In the genomic region with DNA sequence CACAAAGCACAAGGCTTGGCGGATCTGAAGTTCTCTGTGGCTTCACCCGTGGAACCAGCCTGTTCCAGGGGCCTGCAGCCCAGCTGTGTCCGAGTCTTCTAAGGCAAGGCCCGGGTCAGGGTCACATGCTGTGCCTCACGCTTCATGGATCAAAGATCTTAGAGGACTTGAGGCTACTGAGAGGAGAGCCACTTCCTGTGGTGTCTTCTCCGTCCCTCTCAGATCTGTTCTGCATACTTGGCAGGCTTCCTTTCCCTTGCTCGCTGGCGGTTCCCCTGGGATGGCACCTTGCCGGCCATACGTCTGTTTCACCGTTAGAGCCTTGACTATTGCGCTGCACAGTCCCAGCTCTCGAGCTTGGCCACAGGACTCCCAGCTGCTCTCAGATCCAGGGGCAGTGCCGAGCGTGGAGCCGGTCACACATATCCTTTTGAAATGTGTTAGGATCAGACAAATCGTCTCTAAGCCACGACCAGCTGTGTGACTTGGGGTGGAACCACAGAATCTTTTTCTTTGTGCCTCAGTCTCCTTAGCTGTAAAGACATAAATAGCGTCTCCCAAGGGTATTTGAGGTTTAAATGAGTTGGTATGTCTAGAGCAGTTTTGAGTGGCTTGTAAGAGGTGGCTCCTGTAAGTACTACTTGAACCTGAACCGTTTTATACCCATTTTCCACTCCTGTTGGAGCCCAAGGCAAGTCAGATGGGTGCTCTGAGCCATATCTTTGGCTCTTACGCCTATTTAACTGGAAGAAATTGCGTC, we compare ENCODE assay signal across 9 mouse cellular contexts. TPM values are rescaled to one million over a fixed set of nuclear protein-coding genes. Genes with fewer than 3 reads are reported as not detected.
DNase-seq lines count a peak whose midpoint lies in the region; ATAC-seq and TF ChIP-seq lines count a peak whose summit lies in the region.
"Had no signal": no experiment of that assay in that cellular context is flagged by ENCODE, and none has a peak within 500 bp of the region (broad histone marks: within the 10 kb centered on the region; RNA-seq: fewer than 3 reads in every experiment).

No protein-coding gene starts in this region.

- no peak for TF ChIP-seq CTCF in lung, postnatal 0 days (IDR thresholded peaks at IDR 0.05)
- TF ChIP-seq CTCF in lung, adult 2 months (IDR thresholded peaks at IDR 0.05; ENCODE audit: insufficient read depth, low read length), result no peak
- TF ChIP-seq CTCF in forebrain, postnatal 0 days (IDR thresholded peaks at IDR 0.05; ENCODE audit: low read depth), result no peak

- no peaks in the 10 kb centered on the region for H3K27me3 ChIP-seq in lung, postnatal 0 days (replicated peaks; ENCODE audit: insufficient read depth, low read length)
- no peaks in the 10 kb centered on the region for H3K27me3 ChIP-seq in forebrain, postnatal 0 days (ENCODE audit: insufficient read depth, low read length)
- no peaks in the 10 kb centered on the region; the same call in 1 of the 2 replicates for H3K27me3 ChIP-seq in neural tube, embryonic 14.5 days (ENCODE audit: control insufficient read depth, insufficient read depth, low read length)
- H3K27me3 ChIP-seq: heart, embryonic 15.5 days had no signal

- H3K27ac ChIP-seq in lung, postnatal 0 days (ENCODE audit: low read length), result no peak overlapping the region
- no peak overlapping the region for H3K27ac ChIP-seq in forebrain, postnatal 0 days (ENCODE audit: low read depth, low read length)
- H3K27ac ChIP-seq in neural tube, embryonic 14.5 days (ENCODE audit: low read depth, low read length), result no peak overlapping the region
- H3K27ac ChIP-seq: heart, embryonic 15.5 days had no signal

- H3K4me2 ChIP-seq in lung, postnatal 0 days (replicated peaks; ENCODE audit: low read depth, low read length), result no peak overlapping the region
- peak overlapping the region; percentile 80 for H3K4me2 ChIP-seq in forebrain, postnatal 0 days (ENCODE audit: low read depth)
- peak overlapping the region; percentile 99 for H3K4me2 ChIP-seq in neural tube, embryonic 14.5 days (ENCODE audit: low read depth, low read length)
- H3K4me2 ChIP-seq: heart, embryonic 15.5 days had no signal

- TF ChIP-seq POLR2A in lung, adult 2 months (IDR thresholded peaks at IDR 0.05; ENCODE audit: borderline replicate concordance, extremely low read depth, low read depth, low read length), result no peak

- no peak overlapping the region for H3K4me3 ChIP-seq in lung, postnatal 0 days (ENCODE audit: low read depth, low read length)
- no peak overlapping the region for H3K4me3 ChIP-seq in lung, adult 2 months (replicated peaks; ENCODE audit: extremely low read depth, low read depth, low read length)
- H3K4me3 ChIP-seq in forebrain, postnatal 0 days (ENCODE audit: low read depth, low read length), result peak overlapping the region; percentile 76; the same call in 1 of the 2 replicates
- H3K4me3 ChIP-seq in neural tube, embryonic 14.5 days (ENCODE audit: low read depth, low read length), result peak overlapping the region; percentile 14; the same call in 1 of the 2 replicates
- H3K4me3 ChIP-seq: heart, embryonic 15.5 days had no signal

- H3K36me3 ChIP-seq in lung, postnatal 0 days (ENCODE audit: insufficient read depth, low read length), result no peaks in the 10 kb centered on the region
- H3K36me3 ChIP-seq in forebrain, postnatal 0 days (ENCODE audit: insufficient read depth), result peaks cover 21% of the 10 kb centered on the region
- peaks cover 22% of the 10 kb centered on the region for H3K36me3 ChIP-seq in neural tube, embryonic 14.5 days (ENCODE audit: control insufficient read depth, insufficient read depth, low read length)
- H3K36me3 ChIP-seq: heart, embryonic 15.5 days had no signal

- no peaks in the 10 kb centered on the region for H3K9me3 ChIP-seq in lung, postnatal 0 days (ENCODE audit: low read length)
- no peaks in the 10 kb centered on the region for H3K9me3 ChIP-seq in forebrain, postnatal 0 days (ENCODE audit: low read length)
- H3K9me3 ChIP-seq in neural tube, embryonic 14.5 days (ENCODE audit: control insufficient read depth, low read length), result no peaks in the 10 kb centered on the region
- H3K9me3 ChIP-seq: heart, embryonic 15.5 days had no signal

- no peak for TF ChIP-seq EP300 in lung, postnatal 0 days (IDR thresholded peaks at IDR 0.05)

- H3K9ac ChIP-seq in lung, postnatal 0 days (replicated peaks; ENCODE audit: low read depth), result no peak overlapping the region
- H3K9ac ChIP-seq in forebrain, postnatal 0 days, result peak overlapping the region; percentile 99
- no peak overlapping the region; the same call in 1 of the 2 replicates for H3K9ac ChIP-seq in neural tube, embryonic 14.5 days (replicated peaks; ENCODE audit: low read depth, low read length)
- H3K9ac ChIP-seq: heart, embryonic 15.5 days had no signal

- H3K4me1 ChIP-seq in lung, postnatal 0 days (ENCODE audit: insufficient read depth, low read depth, low read length), result peaks cover 12% of the 10 kb centered on the region
- H3K4me1 ChIP-seq in lung, adult 2 months (ENCODE audit: control insufficient read depth, insufficient read depth, low read length), result peaks cover 8% of the 10 kb centered on the region
- peaks cover 35% of the 10 kb centered on the region for H3K4me1 ChIP-seq in forebrain, postnatal 0 days (ENCODE audit: insufficient read depth)
- H3K4me1 ChIP-seq in neural tube, embryonic 14.5 days (ENCODE audit: control insufficient read depth, insufficient read depth, low read length), result peaks cover 55% of the 10 kb centered on the region

- 70% methylated on average over 22 of the region's 22 CpGs for WGBS in lung, postnatal 0 days
- 68% methylated on average over 22 of the region's 22 CpGs for WGBS in lung, adult 2 months
- 42% methylated on average over 22 of the region's 22 CpGs for WGBS in forebrain, postnatal 0 days
- WGBS in neural tube, embryonic 14.5 days, result 52% methylated on average over 22 of the region's 22 CpGs

- DNase-seq in lung, postnatal 0 days (ENCODE audit: low spot score), result no peak
- DNase-seq in lung, adult 2 months, result no peak
- DNase-seq in forebrain, postnatal 0 days, result no peak
- peak; percentile 27 for DNase-seq in kidney, postnatal 10 days
- DNase-seq in embryo, embryonic 10 days (ENCODE audit: low spot score), result no peak
- DNase-seq in lung, postnatal 25 days (ENCODE audit: low spot score), result no peak
- no peak for DNase-seq in ovary, adult 18-20 months (ENCODE audit: low spot score)

- 0 out of 2 replicates have a peak, but pooled peaks have one; percentile 18 for ATAC-seq in lung, postnatal 0 days
- no peak for ATAC-seq in forebrain, postnatal 0 days
- ATAC-seq in neural tube, embryonic 14.5 days (ENCODE audit: low read depth), result no peak

RNA-seq across cellular contexts. Expression of a gene that starts 5.3 kb away (rescaled TPM):
- 5.5 and 5.7 TPM in 2 replicates for polyA plus RNA-seq in lung, postnatal 0 days (2015; fragmentation: Nextera tagmentation; extraction: Ambion mirVana)
- 12.6 and 14.2 TPM in 2 replicates for polyA plus RNA-seq in lung, adult 2 months (2012; rRNA removed)
- 445 and 497 TPM in 2 replicates for total RNA-seq in forebrain, postnatal 0 days (2014; rRNA removed)
- 204 and 224 TPM in 2 replicates for polyA plus RNA-seq in forebrain, postnatal 0 days (2015; fragmentation: Nextera tagmentation; extraction: Ambion mirVana)
- polyA plus RNA-seq in neural tube, embryonic 14.5 days (2014; fragmentation: Nextera tagmentation; extraction: Ambion mirVana), result 232 and 271 TPM in 2 replicates

Comparison
In these comparisons a context has a peak if more than half of its experiments do, and no peak if none do; other contexts are left out.
1. H3K4me3 ChIP-seq: peak in forebrain, postnatal 0 days (single experiment) and neural tube, embryonic 14.5 days (single experiment); none in lung, postnatal 0 days (single experiment) and lung, adult 2 months (single experiment).
2. RNA of a gene that starts 5.3 kb away (polyA plus RNA-seq): 232 to 271 TPM in neural tube, embryonic 14.5 days and 204 to 224 TPM in forebrain, postnatal 0 days; 12.6 to 14.2 TPM in lung, adult 2 months and 5.5 to 5.7 TPM in lung, postnatal 0 days; every median in the first group is over 10 times any median in the second.